In the genomic region with DNA sequence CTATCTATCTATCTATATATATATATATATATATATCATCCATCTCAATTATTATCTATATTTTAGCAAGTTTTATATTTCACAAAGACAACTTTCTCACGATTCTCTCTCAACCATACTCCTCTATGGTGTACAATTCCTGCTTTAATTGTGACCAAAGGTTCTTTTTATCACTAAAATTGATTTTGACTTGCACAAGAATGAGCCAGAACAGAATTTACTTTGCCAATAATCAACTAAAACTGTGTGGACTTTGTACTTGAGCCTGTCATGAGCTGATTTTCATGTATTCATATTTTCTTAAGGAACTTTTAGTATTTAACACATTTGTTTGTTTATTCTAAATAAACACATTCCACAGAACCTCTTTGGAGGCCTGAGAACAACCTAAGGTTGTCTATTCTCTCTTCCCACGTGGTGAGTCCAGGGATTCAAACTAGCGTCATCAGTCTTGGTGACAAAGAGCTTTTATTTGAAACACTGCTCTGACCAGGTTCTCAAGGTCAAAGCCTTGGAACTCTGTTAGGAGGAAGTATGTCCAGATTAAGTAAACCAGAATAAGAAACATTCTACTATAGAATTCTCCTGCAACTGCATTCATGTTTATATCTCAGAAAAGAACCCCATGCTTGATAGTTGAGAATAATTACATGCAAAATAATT, we compare ENCODE assay signal across 13 mouse cellular contexts.
"Had no signal": no experiment of that assay in that cellular context is flagged by ENCODE, and none has a peak within 500 bp of the region (broad histone marks: within the 10 kb centered on the region; RNA-seq: fewer than 3 reads in every experiment).

No protein-coding gene starts in this region.

- H3K9ac ChIP-seq: limb, embryonic 13.5 days; liver, embryonic 13.5 days; midbrain, embryonic 12.5 days; neural tube, embryonic 13.5 days had no signal

- H3K36me3 ChIP-seq: liver, embryonic 13.5 days; midbrain, embryonic 12.5 days had no signal

- H3K4me3 ChIP-seq: limb, embryonic 13.5 days; liver, embryonic 13.5 days; midbrain, embryonic 12.5 days; neural tube, embryonic 13.5 days had no signal

- H3K27me3 ChIP-seq: limb, embryonic 13.5 days; liver, embryonic 13.5 days; midbrain, embryonic 12.5 days; neural tube, embryonic 13.5 days had no signal

- H3K4me2 ChIP-seq: limb, embryonic 13.5 days; liver, embryonic 13.5 days; midbrain, embryonic 12.5 days; neural tube, embryonic 13.5 days had no signal

- H3K4me1 ChIP-seq: liver, embryonic 13.5 days had no signal

- DNase-seq: kidney, postnatal 14 days; left cerebral cortex, postnatal 4 days; liver, embryonic 13.5 days; lung, adult 18-20 months; retina, postnatal 1 day; right cerebral cortex, postnatal 4 days; spleen, adult 18-20 months; thymus, adult 18-20 months; thymus, postnatal 14 days had no signal

- ATAC-seq: midbrain, embryonic 16.5 days had no signal

- H3K27ac ChIP-seq: limb, embryonic 13.5 days; liver, embryonic 13.5 days; midbrain, embryonic 12.5 days had no signal

- H3K9me3 ChIP-seq: limb, embryonic 13.5 days; liver, embryonic 13.5 days; midbrain, embryonic 12.5 days; neural tube, embryonic 13.5 days had no signal
